Mouse (Mus musculus): ENCODE data around the gene Sprr2d.

Sprr2d gene

GRCm38 (mm10) chr3:92338840-92339239 lies at the start of gene Sprr2d:
Gene Sprr2d (plus strand): TSS chr3:92339140.
- DNase-seq (ENCODE audit: low spot score in 2 of 2): no peak

GRCm38 (mm10) chr3:92307406-92307805 lies 31.5 kb upstream of the Sprr2d start:
- no peak for DNase-seq (ENCODE audit: low spot score in 2 of 2)

GRCm38 (mm10) chr3:92316320-92316719 lies 22.6 kb upstream of the Sprr2d start, which contains the start of gene Sprr2b:
Gene Sprr2b (plus strand): TSS chr3:92316620.
- no peak for DNase-seq (ENCODE audit: low spot score in 2 of 2)

- DNase-seq (ENCODE audit: low spot score in 2 of 2): no peak
Measured at GRCm38 (mm10) chr3:92317384-92317783, 21.6 kb upstream of the Sprr2d start.

GRCm38 (mm10) chr3:92336278-92336677 lies 2.7 kb upstream of the Sprr2d start:
- DNase-seq (ENCODE audit: low spot score in 2 of 2): no peak

GRCm38 (mm10) chr3:92351843-92352242 lies 12.9 kb downstream of the Sprr2d start, which contains the start of gene Sprr2e:
Gene Sprr2e (plus strand): TSS chr3:92352143.
- no peak for DNase-seq (ENCODE audit: low spot score in 2 of 2)

GRCm38 (mm10) chr3:92361619-92362018 lies 22.7 kb downstream of the Sprr2d start:
- no peak for DNase-seq (ENCODE audit: low spot score in 2 of 2)

- no peak for DNase-seq (ENCODE audit: low spot score in 2 of 2)
Measured at GRCm38 (mm10) chr3:92364887-92365286, 25.9 kb downstream of the Sprr2d start, which contains the start of gene Sprr2f. Gene Sprr2f (plus strand): TSS chr3:92365187.

GRCm38 (mm10) chr3:92373613-92374012 lies 34.7 kb downstream of the Sprr2d start:
- DNase-seq (ENCODE audit: low spot score in 2 of 2): no peak

GRCm38 (mm10) chr3:92385385-92385784 lies 46.4 kb downstream of the Sprr2d start, which contains the start of gene Sprr2h:
Gene Sprr2h (plus strand): TSS chr3:92385685.
- no peak for DNase-seq (ENCODE audit: low spot score in 2 of 2)

All from urinary bladder, postnatal 4 days (tissue).